Mouse (Mus musculus) neural tube, embryonic 11.5 days (tissue): ENCODE measurements around the gene Tcte1. TPM values are rescaled to one million over a fixed set of nuclear protein-coding genes. Genes with fewer than 3 reads are reported as not detected.

ENCODE experiments used
- ATAC-seq: fragments of 200-750 bp; cut with Nextera tagmentation; 2 replicates; pipeline ENCODE4 v1.8.0; 2017; ENCODE audit warnings: moderate number of reproducible peaks, mild to moderate bottlenecking, moderate TSS enrichment, moderate library complexity; ENCODE audit not compliant: insufficient read depth, low FRiP score, low TSS enrichment
- DNase-seq: peaks from one replicate; pipeline ENCODE4 v3.0.0-alpha.2; 2015; ENCODE audit warnings: low spot score
- H3K27ac ChIP-seq: fragments of 300-500 bp; sonication (generic); 2 replicates; pipeline ENCODE4 v1.5.1; 2014; ENCODE audit warnings: low read depth, mild to moderate bottlenecking, low read length
- H3K27me3 ChIP-seq: fragments of 300-500 bp; sonication (generic); 2 replicates; pipeline ENCODE4 v1.6.1; 2014; ENCODE audit warnings: mild to moderate bottlenecking, low read length, mixed read lengths; ENCODE audit not compliant: control insufficient read depth, insufficient read depth
- H3K36me3 ChIP-seq: fragments of 300-500 bp; sonication (generic); 2 replicates; pipeline ENCODE4 v1.6.1; 2014; ENCODE audit warnings: mild to moderate bottlenecking, low read length, moderate library complexity, mixed read lengths; ENCODE audit not compliant: control insufficient read depth, insufficient read depth
- H3K4me1 ChIP-seq: fragments of 300-500 bp; sonication (generic); 2 replicates; pipeline ENCODE4 v1.6.1; 2014; ENCODE audit warnings: low read length, mixed read lengths; ENCODE audit not compliant: control insufficient read depth, insufficient read depth
- H3K4me2 ChIP-seq: fragments of 300-500 bp; sonication (generic); 2 replicates; pipeline ENCODE4 v1.6.1; 2014; ENCODE audit warnings: low read depth, mild to moderate bottlenecking, moderate library complexity
- H3K4me3 ChIP-seq: fragments of 300-500 bp; sonication (generic); 2 replicates; pipeline ENCODE4 v1.5.1; 2014; ENCODE audit warnings: low read depth, low read length
- H3K9ac ChIP-seq: fragments of 300-500 bp; sonication (generic); 2 replicates; pipeline ENCODE4 v1.6.1; 2014; ENCODE audit warnings: mild to moderate bottlenecking, low read length
- H3K9me3 ChIP-seq: fragments of 300-500 bp; sonication (generic); 2 replicates; pipeline ENCODE4 v1.6.1; 2016; ENCODE audit warnings: low read length; ENCODE audit not compliant: control insufficient read depth
- WGBS: fragments of 180-500 bp; shearing (Covaris S2); extraction: QIAGEN DNeasy Blood & Tissue Kit; methylation state at CpG from one replicate; pipeline ENCODE4 v1.1.7; 2014; 5-methylcytosine and 5-hydroxymethylcytosine counted together
- polyA plus RNA-seq: library from polyadenylated mRNA; unstranded; fragments of >200 nt; fragmentation: Nextera tagmentation; extraction: Ambion mirVana; gene quantifications from 2 replicates; pipeline ENCODE4 v1.2.1, GENCODE M21; 2014

Gene Tcte1
- polyA plus RNA-seq, 1 experiment from 2014 or later = 1.8 TPM

DNA sequence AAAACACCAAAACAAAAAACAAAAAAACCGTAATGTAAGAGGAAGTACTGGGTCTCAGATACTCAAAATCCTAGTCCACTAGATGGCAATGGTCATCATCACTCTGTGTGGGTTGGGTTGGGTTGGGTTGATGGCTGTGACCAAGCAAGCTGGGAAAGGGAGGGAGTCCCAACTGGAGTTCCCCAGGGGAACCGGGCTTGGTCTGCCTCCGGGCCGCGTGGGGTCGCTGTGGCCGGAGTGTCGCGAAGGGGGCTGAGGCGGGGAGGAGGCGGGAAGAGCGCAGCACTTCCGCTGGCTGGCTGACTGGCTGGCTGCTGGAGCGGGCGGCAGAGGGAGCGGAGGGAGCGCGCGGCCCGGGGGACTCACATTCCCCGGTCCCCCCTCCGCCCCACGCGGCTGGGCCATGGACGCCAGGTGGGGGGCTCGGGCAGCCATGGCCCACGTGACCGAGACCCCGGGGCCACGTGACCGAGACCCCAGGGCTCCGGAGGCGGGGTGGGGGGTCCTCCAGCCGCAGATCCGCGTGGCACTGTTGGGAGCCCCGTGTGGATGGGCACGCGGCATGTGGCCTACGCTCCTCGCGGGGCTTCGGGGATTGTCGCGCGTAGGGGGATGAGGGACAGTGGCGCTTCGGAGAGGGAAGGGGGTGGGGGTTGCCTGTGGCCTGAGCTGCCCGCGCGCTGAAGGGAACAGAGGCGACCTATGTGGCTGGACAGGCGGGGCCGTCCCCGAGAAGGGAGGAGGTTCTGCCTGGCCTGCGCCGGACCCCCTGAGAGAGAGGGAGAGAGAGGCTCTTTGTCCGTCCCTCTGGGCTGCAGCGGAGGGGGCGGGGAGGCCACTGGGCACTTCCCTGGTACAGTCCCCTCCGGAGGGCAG, 40.7 kb downstream of the Tcte1 start, which contains the start of gene Slc35b2:
Gene Slc35b2 (plus strand): TSS at position 220 of the 876 bp plus-strand sequence.
- Histone ChIP-seq H3K36me3 (peaks cover 16% of the 10 kb centered on the region), H3K4me1 (peaks cover 6% of the 10 kb centered on the region), H3K27me3 (no peaks in the 10 kb centered on the region), H3K9me3 (no peaks in the 10 kb centered on the region), H3K4me3 (peak within 1 kb of the TSS; percentile 84), H3K9ac (peak within 1 kb of the TSS; percentile 84), H3K4me2 (peak within 1 kb of the TSS; percentile 96), H3K27ac (peak within 1 kb of the TSS; percentile 77)
- DNase-seq = peak; percentile 93
- ATAC-seq = peak; percentile 78
- under 1% methylated on average over 56 of the region's 61 CpGs for WGBS

DNA sequence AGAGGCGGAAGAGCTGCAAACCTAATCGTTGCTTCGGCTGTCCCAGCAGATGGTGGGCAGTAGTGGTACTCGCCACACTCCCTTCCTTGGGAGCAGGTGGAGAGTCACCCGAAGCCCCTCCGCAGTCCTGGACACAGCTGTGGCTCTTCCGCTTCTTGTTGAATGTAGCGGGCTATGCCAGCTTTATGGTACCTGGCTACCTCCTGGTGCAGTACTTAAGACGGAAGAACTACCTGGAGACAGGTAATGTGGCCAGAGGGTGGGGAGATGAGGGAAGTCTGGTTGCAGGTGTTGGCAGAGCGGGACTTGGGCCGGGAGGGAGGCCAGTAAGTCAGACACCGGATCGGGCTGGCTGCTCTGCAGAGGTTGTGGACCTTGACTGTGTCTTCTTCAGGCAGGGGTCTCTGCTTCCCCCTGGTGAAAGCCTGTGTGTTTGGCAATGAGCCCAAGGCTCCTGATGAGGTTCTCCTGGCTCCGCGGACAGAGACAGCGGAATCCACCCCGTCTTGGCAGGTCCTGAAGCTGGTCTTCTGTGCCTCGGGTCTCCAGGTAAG, 41.4 kb downstream of the Tcte1 start:
- DNase-seq (no peak), ATAC-seq (peak; percentile 2; the same call in 1 of the 2 replicates)
- WGBS = 13% methylated on average over 18 of the region's 18 CpGs

DNA sequence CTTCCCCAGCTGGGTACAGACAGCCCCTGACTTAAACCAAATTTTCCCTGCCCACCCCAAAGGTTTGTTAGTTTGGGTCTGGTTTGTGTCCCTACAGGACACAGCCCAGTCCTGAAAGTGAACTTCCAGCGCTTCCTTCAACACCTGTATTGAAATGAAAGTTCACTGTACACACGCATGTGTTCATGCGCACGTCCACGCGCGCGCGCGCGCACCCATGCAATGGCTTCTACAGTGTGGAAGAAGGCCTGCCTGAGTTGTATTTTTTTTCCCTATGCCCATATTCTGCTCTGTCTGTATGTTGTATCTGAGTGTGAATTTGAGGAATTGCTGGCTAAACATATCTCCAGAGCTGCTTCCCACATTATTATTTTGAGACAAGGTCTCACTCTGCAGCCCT, 41.9 kb downstream of the Tcte1 start:
- H3K27ac ChIP-seq = no peak overlapping the region
- H3K4me2 ChIP-seq = peak overlapping the region; percentile 96
- peaks cover 27% of the 10 kb centered on the region for H3K36me3 ChIP-seq
- H3K27me3 ChIP-seq = no peaks in the 10 kb centered on the region
- ATAC-seq = no peak
- no peak for DNase-seq
- 96% methylated on average over 11 of the region's 11 CpGs for WGBS
- peak overlapping the region; percentile 84 for H3K9ac ChIP-seq
- H3K4me1 ChIP-seq = peaks cover 6% of the 10 kb centered on the region
- peak overlapping the region; percentile 84 for H3K4me3 ChIP-seq
- H3K9me3 ChIP-seq = no peaks in the 10 kb centered on the region

More for the DNA sequence above, 41.4 kb downstream of the Tcte1 start:
- Histone ChIP-seq H3K27ac (peak overlapping the region; percentile 77), H3K9me3 (no peaks in the 10 kb centered on the region), H3K9ac (peak overlapping the region; percentile 84), H3K4me3 (peak overlapping the region; percentile 84), H3K4me1 (peaks cover 6% of the 10 kb centered on the region), H3K4me2 (peak overlapping the region; percentile 96), H3K36me3 (peaks cover 22% of the 10 kb centered on the region), H3K27me3 (no peaks in the 10 kb centered on the region)

DNA sequence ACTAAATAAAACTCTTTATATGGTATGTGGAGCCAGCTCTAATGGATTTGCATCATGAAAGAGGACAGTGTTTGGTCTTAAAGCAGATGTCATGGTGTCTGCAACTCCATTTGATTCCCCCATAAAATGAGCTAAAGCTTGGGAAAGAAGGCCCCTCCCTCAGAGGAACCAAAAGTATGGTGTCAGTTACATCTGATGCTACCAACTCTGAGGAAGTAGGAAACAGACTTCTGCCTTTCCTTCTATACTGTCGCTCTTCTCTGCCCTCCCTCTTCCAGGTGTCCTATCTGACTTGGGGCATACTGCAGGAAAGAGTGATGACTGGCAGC, 42.8 kb downstream of the Tcte1 start:
- no peak for ATAC-seq
- WGBS = 80% methylated on average over 1 of the region's 1 CpGs
- Histone ChIP-seq H3K27me3 (no peaks in the 10 kb centered on the region), H3K4me2 (no peak overlapping the region), H3K27ac (no peak overlapping the region), H3K4me1 (peaks cover 6% of the 10 kb centered on the region), H3K4me3 (no peak overlapping the region), H3K9me3 (no peaks in the 10 kb centered on the region), H3K36me3 (peaks cover 30% of the 10 kb centered on the region), H3K9ac (no peak overlapping the region)
- DNase-seq = no peak

DNA sequence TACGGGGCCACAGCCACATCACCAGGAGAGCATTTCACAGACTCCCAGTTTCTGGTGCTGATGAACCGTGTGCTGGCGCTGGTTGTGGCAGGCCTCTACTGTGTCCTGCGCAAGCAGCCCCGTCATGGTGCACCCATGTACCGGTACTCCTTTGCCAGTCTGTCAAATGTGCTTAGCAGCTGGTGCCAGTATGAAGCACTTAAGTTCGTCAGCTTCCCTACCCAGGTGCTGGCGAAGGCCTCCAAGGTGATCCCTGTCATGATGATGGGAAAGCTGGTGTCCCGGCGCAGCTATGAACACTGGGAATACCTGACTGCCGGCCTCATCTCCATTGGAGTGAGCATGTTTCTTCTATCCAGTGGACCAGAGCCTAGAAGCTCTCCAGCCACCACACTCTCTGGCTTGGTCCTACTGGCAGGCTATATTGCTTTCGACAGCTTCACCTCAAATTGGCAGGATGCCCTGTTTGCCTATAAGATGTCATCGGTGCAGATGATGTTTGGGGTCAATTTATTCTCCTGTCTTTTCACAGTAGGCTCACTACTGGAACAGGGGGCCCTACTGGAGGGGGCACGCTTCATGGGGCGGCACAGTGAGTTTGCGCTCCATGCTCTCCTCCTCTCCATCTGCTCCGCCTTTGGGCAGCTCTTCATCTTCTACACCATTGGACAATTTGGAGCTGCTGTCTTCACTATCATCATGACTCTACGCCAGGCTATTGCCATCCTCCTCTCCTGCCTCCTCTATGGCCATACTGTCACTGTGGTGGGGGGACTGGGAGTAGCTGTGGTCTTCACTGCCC, 43.3 kb downstream of the Tcte1 start:
- Histone ChIP-seq H3K27me3 (no peaks in the 10 kb centered on the region), H3K9ac (no peak overlapping the region), H3K27ac (0 out of 2 replicates have a peak overlapping the region, but pooled peaks have one; percentile 6), H3K4me3 (no peak overlapping the region), H3K4me2 (no peak overlapping the region), H3K9me3 (no peaks in the 10 kb centered on the region), H3K36me3 (peaks cover 35% of the 10 kb centered on the region), H3K4me1 (peaks cover 6% of the 10 kb centered on the region)
- no peak for DNase-seq
- no peak for ATAC-seq
- WGBS = 71% methylated on average over 18 of the region's 18 CpGs

DNA sequence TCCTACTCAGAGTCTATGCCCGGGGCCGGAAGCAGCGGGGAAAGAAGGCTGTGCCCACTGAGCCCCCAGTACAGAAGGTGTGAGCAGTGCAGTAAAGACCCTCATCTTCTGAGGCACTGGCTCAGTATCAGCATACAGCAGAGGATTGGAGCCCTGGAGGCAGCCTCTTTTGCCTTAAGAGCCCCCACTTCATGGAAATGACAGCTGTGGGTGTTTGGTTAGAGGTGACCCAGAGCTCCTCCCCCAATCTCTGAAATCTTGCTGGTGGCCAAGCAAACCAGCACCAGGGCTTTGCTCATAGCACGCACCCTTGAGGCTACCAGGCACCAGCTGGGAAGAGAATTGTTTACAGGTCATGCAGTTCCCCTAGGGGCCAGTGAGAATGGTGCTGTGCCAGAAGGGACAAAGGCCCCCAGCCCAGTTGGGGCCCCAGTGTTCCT, 43.9 kb downstream of the Tcte1 start:
- Histone ChIP-seq H3K4me2 (no peak overlapping the region), H3K27ac (0 out of 2 replicates have a peak overlapping the region, but pooled peaks have one; percentile 6), H3K27me3 (no peaks in the 10 kb centered on the region), H3K4me3 (no peak overlapping the region), H3K4me1 (peaks cover 6% of the 10 kb centered on the region), H3K9ac (no peak overlapping the region), H3K9me3 (no peaks in the 10 kb centered on the region), H3K36me3 (peaks cover 35% of the 10 kb centered on the region)
- 0 out of 2 replicates have a peak, but pooled peaks have one; percentile 7 for ATAC-seq
- no peak for DNase-seq
- 24% methylated on average over 4 of the region's 4 CpGs for WGBS

DNA sequence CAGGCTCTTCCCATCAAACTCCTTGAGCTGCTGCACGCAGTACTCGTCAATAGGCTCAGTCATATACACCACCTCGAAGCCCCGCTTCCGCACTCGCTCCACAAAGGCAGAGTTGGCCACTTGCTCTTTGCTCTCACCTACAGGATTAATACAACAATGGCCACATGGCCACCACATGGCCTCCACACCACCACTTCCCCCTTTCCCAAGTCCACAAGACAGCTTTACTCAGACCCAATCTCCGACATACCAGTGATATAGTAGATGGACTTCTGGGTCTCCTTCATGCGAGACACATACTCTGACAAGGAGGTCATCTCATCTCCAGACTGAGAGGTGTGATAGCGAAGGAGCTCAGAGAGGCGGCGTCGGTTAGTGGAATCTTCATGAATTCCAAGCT, 45.8 kb downstream of the Tcte1 start:
- Histone ChIP-seq H3K4me1 (peaks cover 6% of the 10 kb centered on the region), H3K4me2 (no peak overlapping the region), H3K36me3 (peaks cover 35% of the 10 kb centered on the region), H3K27ac (no peak overlapping the region), H3K27me3 (no peaks in the 10 kb centered on the region), H3K9me3 (no peaks in the 10 kb centered on the region), H3K4me3 (no peak overlapping the region), H3K9ac (no peak overlapping the region)
- DNase-seq (no peak), ATAC-seq (no peak)
- 86% methylated on average over 12 of the region's 12 CpGs for WGBS

DNA sequence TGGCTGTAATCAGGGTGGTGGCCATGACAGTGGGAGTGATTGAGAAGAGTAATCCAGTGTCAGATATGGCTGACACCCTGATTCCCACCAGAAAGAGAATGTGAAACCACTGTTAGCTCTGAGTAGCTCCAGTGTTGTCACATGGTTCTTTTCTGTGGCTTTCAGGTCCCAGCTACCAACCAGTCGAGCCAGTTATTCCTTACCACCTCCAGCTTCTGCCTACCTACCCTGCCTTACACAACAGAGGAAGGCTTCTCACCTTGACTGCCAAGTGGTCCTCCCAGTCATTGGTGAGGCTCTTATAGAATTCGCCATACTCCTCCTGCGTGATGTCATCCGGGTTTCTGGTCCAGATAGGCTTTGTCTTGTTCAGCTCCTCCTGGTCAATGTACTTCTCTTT, 46.8 kb downstream of the Tcte1 start:
- peaks cover 35% of the 10 kb centered on the region for H3K36me3 ChIP-seq
- no peak for ATAC-seq
- WGBS = 85% methylated on average over 4 of the region's 4 CpGs
- H3K27ac ChIP-seq = no peak overlapping the region
- no peak for DNase-seq
- H3K4me2 ChIP-seq = no peak overlapping the region
- no peak overlapping the region for H3K4me3 ChIP-seq
- peaks cover 8% of the 10 kb centered on the region for H3K4me1 ChIP-seq
- H3K27me3 ChIP-seq = no peaks in the 10 kb centered on the region
- no peak overlapping the region for H3K9ac ChIP-seq
- no peaks in the 10 kb centered on the region for H3K9me3 ChIP-seq
